Mouse (Mus musculus) heart, adult 11 months (tissue): ENCODE data around the gene Aaas.
"Not testable (repeated sequence)": the region's sequence is repeated elsewhere in the genome, so short reads cannot be mapped to it uniquely, and the experiment has no call there.

ENCODE experiments used
- DNase-seq: peaks from one replicate; pipeline ENCODE4 v3.0.0; 2022

Aaas gene

GRCm38 (mm10) chr15:102356501-102357325 is 6.1 kb upstream of the Aaas start:
- no peak for DNase-seq

DNA sequence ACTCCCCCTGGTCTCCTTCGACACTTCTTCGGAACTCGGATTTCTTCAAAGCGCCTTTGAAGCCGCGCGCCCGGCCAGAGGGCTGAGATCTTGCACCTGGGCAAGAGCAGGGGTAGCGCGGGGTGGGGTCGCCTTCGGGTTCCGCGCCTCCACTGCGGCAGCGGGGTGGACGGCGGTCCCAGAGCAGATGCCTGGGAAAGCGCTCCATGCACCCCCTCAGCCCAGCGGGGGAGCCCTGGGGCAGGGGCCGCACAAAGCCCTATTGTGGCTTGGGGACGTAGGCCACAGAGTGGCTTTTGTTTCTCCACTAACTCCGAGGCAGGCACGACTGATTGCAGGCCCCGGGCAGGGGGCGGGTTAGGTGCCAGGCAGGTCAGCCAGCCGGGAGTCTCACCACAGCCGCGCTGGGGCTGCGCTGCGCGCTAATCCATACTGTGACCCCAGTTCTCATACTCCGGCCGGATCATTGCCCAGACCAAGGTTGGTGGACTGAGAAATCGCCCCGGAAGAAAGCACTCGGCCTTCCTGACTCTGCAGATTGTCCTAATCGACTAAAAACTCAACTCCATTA is 5.4 kb upstream of the Aaas start:
- peak; percentile 90 for DNase-seq

DNA sequence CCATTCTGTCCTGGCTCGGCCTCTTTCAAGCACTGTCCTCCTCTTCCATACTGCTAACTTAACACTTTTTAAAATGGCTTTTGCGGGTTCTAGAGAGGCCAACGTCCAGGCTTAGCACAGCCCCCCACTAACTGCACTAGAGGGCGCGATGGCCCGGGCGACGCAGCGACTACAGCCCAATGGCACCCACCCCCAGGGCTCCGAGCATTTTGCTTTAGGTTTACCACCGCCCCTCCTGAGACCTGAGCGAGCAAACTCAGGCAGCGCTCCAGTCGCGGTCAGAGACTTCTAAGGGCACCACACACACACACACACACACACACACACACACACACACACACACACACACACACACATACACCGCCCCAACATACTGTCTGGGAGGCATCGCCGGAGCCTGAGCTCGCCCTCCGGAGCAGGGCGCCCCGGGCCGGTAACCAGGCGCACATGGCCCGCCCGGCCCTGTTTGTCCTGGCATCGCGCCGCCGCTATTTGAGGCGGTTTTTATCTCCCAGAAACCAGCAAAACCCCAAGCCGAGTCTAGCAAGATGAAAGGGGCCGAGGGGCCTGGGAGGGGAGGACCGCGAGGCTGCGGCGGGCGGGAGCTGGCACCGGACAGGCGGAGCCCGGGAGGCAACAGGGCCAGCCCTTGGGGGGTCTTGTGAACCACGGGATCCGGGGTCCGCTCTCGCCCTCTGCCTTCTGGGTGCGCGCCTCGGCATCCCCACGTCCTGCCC is 4.7 kb upstream of the Aaas start:
- peak; percentile 96 for DNase-seq

- no peak for DNase-seq
Observed at GRCm38 (mm10) chr15:102353986-102354385, 3.4 kb upstream of the Aaas start.

DNA sequence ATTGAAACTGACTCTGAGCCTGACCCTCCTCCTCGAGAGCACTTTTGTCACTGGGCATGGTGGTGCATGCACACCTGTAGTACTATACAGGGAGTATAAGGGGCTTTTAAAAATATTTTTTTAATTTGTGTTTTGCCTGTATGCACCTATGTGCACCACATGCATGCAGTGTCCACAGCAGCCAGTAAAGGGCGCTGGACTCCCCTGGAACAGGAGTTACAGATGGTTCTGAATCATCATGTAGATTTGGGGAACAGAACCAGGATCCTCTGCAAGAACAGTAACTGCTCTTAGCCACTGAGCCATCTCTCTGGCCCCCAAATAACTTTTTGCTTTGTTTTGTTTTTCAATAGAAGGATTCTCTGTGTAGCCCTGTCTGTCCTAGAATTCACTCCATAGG is 1.6 kb upstream of the Aaas start:
- DNase-seq, result no peak

GRCm38 (mm10) chr15:102350942-102351291 is 346 bp upstream of the Aaas start:
- no peak for DNase-seq

DNA sequence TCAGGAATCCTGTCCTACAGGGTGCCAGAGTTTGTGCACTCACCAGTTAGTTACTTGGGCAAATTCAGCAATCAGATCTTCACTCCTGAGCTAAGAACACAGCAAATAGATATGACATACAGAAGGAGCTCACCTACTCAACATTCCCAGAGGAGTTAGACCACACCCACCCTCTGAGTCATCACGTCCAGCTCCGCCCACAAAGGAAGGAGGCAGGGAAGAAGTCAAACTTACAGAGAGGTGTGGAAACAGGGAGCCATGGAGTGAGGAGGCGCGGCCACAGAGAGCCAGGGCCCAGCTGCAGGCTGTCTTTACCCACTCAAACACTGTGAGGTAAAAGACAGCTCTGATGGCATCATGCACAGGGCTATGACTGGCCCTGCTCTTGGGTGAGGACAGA is 4.1 kb downstream of the Aaas start:
- no peak for DNase-seq

GRCm38 (mm10) chr15:102344490-102344889 is 6.1 kb downstream of the Aaas start:
- DNase-seq, result no peak

- DNase-seq, result no peak
Observed at GRCm38 (mm10) chr15:102341580-102341979, 9.0 kb downstream of the Aaas start.

DNA sequence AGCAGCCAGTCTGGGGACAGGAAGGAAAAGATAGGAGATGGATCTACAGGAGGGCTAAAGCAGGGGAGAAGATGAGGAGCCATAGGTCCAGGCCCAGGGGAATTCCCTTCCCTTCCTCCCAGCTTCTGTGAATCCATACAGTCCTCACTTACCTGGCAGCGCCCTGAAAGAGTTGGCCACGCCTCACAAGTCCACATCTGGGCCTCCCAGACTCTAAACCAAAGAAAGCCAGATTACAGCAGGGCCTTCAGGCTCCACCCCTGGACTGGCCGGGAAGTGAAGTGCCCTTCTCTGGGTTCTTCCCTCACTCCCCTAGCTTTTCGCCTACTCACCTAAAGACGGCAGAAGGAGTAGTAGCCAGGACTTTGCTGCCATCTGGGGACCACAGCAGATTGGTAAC is 11.0 kb downstream of the Aaas start:
- DNase-seq, result no peak

GRCm38 (mm10) chr15:102336946-102337345 is 13.6 kb downstream of the Aaas start:
- no peak for DNase-seq

DNA sequence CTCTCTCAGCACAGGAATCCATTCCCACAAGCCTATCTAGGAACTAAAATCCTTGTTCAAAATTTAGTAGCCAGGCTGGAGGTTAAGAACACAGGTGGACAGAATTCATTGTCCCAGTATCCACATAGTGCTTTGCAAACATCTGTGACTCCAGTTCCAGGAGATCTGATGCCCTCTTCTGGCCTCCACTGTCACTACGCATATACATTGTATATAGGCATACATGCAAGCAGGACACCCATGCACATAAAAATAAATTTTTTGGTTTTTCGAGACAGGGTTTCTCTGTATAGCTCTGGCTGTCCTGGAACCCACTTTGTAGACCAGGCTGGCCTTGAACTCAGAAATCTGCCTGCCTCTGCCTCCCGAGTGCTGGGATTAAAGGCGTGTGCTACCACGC is 14.6 kb downstream of the Aaas start:
- not testable (repeated sequence) for DNase-seq

DNA sequence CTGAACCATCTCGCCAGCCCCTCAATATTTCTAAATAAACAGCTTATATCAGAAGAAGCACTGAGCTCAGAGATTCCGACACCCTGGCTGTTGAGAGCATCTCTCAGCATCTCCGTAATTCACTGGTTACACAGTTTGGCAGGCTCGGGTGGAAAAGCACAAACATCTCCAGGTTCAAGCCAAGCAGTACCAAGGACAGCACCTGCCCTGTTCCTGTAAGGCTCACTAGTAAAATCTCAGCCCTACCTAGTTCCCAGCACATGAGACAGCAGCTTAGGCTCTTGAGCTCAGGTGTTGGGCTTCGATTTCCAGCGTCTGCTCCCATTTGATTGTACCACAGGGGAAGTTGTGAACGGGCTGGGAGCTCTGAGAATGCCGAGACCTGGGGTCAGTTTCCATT is 15.3 kb downstream of the Aaas start:
- no peak for DNase-seq

DNA sequence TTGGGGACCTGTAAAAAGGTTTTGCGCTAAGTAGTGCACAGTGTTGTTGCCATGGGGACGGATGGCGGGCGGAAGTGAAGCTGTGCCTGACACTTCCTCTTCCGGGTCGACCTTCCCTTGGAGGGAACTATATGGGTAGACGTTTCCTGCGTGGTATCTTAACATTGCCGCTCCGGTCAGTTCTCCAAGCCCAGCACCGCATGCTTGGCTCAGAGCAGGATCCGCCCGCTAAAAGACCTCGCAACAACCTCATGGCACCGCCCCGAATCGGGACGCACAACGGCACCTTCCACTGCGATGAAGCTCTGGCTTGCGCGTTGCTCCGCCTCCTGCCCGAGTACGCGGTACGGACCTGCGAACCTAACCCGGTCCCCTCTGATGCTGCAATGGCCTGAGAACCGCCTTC is 19.0 kb downstream of the Aaas start, which contains the start of gene Myg1:
Myg1 (plus strand) TSS at position 100 of the 406 bp plus-strand sequence.
- DNase-seq, result peak; percentile 98

- DNase-seq, result no peak
Observed at GRCm38 (mm10) chr15:102326892-102327291, 23.7 kb downstream of the Aaas start.

- DNase-seq, result peak; percentile 98
Observed at GRCm38 (mm10) chr15:102326022-102326576, 24.5 kb downstream of the Aaas start, which contains the start of gene Pfdn5. Gene Pfdn5 (plus strand): TSS chr15:102326116.

GRCm38 (mm10) chr15:102324654-102325473 is 25.7 kb downstream of the Aaas start:
- no peak for DNase-seq

DNA sequence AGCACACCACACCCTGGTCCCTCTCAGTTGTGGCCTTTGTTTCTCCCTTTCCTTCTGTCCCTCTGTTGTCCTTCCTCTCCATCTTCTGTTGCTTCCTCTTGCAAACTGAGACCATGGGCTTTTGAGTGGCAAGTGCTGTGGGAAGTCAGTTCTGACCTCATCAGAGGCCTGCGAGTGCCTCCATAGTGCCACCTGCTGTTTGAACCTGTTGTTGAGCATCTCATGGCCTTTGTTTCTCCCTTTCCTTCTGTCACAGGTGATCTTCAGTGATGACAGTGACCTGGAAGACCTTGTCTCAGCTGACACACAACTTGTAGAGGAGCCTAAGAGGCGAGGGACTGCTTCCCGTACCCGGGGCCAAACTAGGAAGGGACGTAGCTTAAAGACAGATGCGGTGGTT is 34.3 kb downstream of the Aaas start:
- DNase-seq, result peak; percentile 96

DNA sequence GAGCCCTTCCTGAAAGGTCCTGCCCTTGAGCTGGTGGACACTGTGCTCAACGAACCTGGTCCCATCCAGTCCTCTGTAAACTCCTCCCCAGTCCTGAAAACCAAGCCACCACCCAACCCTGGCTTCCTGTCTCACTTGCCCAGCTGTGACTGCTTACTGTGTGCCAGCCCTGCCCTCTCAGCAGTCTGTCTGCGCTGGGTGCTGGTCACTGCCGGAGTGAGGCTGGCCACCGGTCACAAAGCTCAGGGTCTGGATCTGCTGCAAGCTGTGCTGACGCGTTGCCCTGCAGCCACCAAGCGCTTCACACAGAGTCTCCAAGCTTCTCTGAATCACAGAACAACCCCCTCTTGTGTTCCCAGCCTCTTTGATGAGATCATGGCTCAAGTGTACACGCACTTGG is 35.3 kb downstream of the Aaas start:
- peak; percentile 97 for DNase-seq

GRCm38 (mm10) chr15:102311489-102311888 is 39.1 kb downstream of the Aaas start:
- no peak for DNase-seq

DNA sequence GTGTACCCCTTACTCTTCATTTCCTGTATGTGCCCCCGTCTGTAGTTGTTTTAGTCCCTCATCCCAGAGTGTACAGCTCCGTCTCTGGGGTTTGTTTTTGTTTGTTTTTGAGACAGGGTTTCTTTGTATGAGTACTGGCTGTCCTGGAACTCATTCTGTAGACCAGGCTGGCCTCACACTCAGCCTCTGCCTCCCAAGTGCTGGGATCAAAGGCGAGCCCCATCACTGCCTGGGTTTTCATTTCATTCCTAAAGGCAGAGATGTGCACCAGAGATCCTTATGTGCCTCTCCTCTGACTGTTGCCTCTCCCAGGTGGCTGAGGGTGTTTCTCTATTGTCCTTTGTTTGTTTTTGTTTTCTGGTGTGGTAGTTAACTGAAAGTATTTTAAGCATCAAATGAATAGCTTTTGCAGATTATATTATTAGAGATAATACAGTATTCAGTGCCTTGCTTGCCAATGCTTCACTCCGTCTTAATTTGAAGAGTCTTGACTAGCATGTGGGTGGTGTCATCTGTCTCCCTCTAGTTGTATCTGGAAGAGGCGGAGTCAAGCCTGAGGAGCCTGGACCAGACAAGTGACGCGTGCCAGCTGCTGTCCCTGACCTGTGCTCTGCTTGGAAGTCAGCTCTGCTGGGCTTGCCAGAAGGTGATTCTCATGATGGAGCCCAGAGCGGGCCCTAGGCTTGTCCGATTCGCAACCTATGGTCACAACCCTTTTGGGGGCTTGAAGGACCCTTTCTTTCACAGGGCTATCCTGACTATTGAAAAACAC is 40.3 kb downstream of the Aaas start:
- DNase-seq, result peak; percentile 98

- no peak for DNase-seq
Observed at GRCm38 (mm10) chr15:102308717-102309116, 41.9 kb downstream of the Aaas start.
